Mouse (Mus musculus): ENCODE data around the gene Tex46. TPM values are rescaled to one million over a fixed set of nuclear protein-coding genes. Genes with fewer than 3 reads are reported as not detected.

The Tex46 gene
- polyA plus RNA-seq (2014; fragmentation: Nextera tagmentation; extraction: Ambion mirVana) = not detected in 2 replicates

GRCm38 (mm10) chr4:136610387-136610856 is at the start of gene Tex46:
TSS of gene Tex46 (plus strand) at chr4:136610437.
- no peaks in the 10 kb centered on the region for H3K4me1 ChIP-seq (replicated peaks; ENCODE audit: control insufficient read depth, insufficient read depth, low read length)
- DNase-seq (ENCODE audit: low spot score) (no peak), ATAC-seq (replicated peaks; ENCODE audit: low FRiP score) (no peak)
- H3K36me3 ChIP-seq (ENCODE audit: control insufficient read depth, insufficient read depth, low read length) = no peaks in the 10 kb centered on the region
- 48% methylated on average over 4 of the region's 4 CpGs for WGBS
- no peak within 1 kb of the TSS for H3K27ac ChIP-seq (ENCODE audit: low read depth, low read length)
- H3K27me3 ChIP-seq (replicated peaks; ENCODE audit: control insufficient read depth, insufficient read depth, low read length) = no peaks in the 10 kb centered on the region
- H3K4me2 ChIP-seq = no peak within 1 kb of the TSS
- H3K9ac ChIP-seq (ENCODE audit: low read depth, low read length) = no peak within 1 kb of the TSS
- no peaks in the 10 kb centered on the region for H3K9me3 ChIP-seq (ENCODE audit: control insufficient read depth, low read length)
- H3K4me3 ChIP-seq (ENCODE audit: low read depth, low read length) = no peak within 1 kb of the TSS

DNA sequence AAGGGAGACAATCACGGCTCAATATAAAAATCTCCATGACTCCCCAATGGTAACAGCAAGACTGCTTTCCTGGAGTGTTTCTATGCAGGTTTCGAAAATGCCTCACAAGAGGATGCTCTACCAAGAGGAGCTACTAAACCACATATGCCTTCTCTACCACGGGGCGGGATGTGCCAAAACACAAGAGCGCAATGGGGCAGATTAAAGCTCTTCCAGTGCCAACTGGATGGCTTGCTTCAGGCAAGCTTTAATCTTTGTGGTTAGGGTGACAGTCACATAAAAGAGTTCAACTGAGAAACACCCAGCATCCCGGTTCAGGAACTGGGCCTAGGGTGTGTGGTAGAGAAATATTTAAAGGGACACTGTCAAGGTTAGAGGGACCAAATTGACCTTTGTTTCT is 47.5 kb upstream of the Tex46 start:
- Histone ChIP-seq H3K4me3 (ENCODE audit: low read depth, low read length) (no peak overlapping the region), H3K36me3 (ENCODE audit: control insufficient read depth, insufficient read depth, low read length) (peaks cover 26% of the 10 kb centered on the region; the same call in 1 of the 2 replicates), H3K9me3 (ENCODE audit: control insufficient read depth, low read length) (no peaks in the 10 kb centered on the region), H3K27ac (ENCODE audit: low read depth, low read length) (no peak overlapping the region), H3K9ac (ENCODE audit: low read depth, low read length) (no peak overlapping the region), H3K4me2 (no peak overlapping the region), H3K27me3 (replicated peaks; ENCODE audit: control insufficient read depth, insufficient read depth, low read length) (no peaks in the 10 kb centered on the region), H3K4me1 (replicated peaks; ENCODE audit: control insufficient read depth, insufficient read depth, low read length) (no peaks in the 10 kb centered on the region)
- WGBS = 89% methylated on average over 6 of the region's 6 CpGs
- no peak for DNase-seq (ENCODE audit: low spot score)
- no peak for ATAC-seq (replicated peaks; ENCODE audit: low FRiP score)

DNA sequence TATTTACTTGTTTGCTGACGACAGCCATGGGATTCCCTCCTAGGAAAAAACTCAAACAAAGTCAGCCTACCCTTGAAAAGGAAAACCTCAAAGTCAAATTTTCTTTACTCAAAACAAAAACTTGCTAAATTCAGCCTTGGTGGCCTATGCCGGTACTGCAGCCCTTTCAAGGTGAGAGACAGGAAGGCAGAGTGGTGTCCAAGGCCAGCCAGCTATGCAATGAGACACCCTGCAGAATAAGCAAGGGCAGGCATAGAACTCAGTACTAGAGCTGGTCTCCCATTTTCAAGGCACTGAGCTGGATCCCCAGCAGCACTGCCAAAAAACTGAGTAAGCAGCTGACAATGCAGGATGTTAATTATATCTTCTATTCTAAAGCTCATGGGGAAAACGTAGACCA is 41.6 kb upstream of the Tex46 start:
- 88% methylated on average over 3 of the region's 3 CpGs for WGBS
- ATAC-seq (replicated peaks; ENCODE audit: low FRiP score) (no peak), DNase-seq (ENCODE audit: low spot score) (no peak)
- Histone ChIP-seq H3K4me3 (ENCODE audit: low read depth, low read length) (no peak overlapping the region), H3K4me1 (replicated peaks; ENCODE audit: control insufficient read depth, insufficient read depth, low read length) (no peaks in the 10 kb centered on the region; the same call in 1 of the 2 replicates), H3K27me3 (replicated peaks; ENCODE audit: control insufficient read depth, insufficient read depth, low read length) (no peaks in the 10 kb centered on the region), H3K36me3 (ENCODE audit: control insufficient read depth, insufficient read depth, low read length) (peaks cover 17% of the 10 kb centered on the region; the same call in 1 of the 2 replicates), H3K4me2 (no peak overlapping the region), H3K27ac (ENCODE audit: low read depth, low read length) (no peak overlapping the region), H3K9ac (ENCODE audit: low read depth, low read length) (no peak overlapping the region), H3K9me3 (ENCODE audit: control insufficient read depth, low read length) (no peaks in the 10 kb centered on the region)

DNA sequence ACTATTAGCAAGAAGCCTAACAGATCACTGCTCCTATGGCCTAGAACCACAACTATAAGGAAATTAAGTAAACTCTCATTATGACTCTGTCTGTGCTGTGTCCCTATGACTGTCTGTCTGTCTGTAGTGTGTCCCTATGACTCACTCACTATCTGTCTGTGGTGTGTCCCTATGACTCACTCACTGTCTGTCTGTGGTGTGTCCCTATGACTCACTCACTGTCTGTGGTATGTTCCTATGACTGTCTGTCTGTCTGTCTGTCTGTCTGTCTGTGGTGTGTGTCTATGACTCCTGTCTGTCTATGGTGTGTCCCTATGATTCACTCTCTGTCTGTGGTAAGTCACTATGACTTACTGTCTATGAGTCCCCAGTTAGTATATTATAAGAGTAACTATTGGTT is 40.2 kb upstream of the Tex46 start:
- Histone ChIP-seq H3K4me2 (no peak overlapping the region), H3K36me3 (ENCODE audit: control insufficient read depth, insufficient read depth, low read length) (peaks cover 12% of the 10 kb centered on the region; the same call in 1 of the 2 replicates), H3K9ac (ENCODE audit: low read depth, low read length) (no peak overlapping the region), H3K4me1 (replicated peaks; ENCODE audit: control insufficient read depth, insufficient read depth, low read length) (no peaks in the 10 kb centered on the region; the same call in 1 of the 2 replicates), H3K4me3 (ENCODE audit: low read depth, low read length) (no peak overlapping the region), H3K9me3 (ENCODE audit: control insufficient read depth, low read length) (no peaks in the 10 kb centered on the region), H3K27ac (ENCODE audit: low read depth, low read length) (no peak overlapping the region), H3K27me3 (replicated peaks; ENCODE audit: control insufficient read depth, insufficient read depth, low read length) (no peaks in the 10 kb centered on the region)
- ATAC-seq (replicated peaks; ENCODE audit: low FRiP score) (no peak), DNase-seq (ENCODE audit: low spot score) (no peak)

DNA sequence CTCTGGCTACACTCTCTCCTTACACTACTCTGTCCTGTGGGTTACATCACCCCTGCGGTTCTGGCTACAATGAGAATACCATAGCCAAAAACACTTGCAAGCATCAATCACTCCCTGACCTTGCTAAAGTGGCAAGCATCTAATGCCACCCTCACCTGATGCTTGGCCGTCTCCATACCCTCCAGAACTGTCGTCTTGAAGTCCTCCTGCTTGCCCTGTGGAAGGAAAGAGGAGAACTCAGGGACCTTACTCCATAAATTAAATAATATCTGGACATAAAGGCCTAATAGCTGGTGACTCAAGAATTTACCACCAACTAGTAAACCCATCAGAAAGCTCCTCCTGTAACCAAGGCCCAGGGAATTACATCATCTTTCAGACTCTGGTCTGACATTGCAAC is 28.4 kb upstream of the Tex46 start:
- Histone ChIP-seq H3K9ac (ENCODE audit: low read depth, low read length) (no peak overlapping the region), H3K27ac (ENCODE audit: low read depth, low read length) (no peak overlapping the region), H3K27me3 (replicated peaks; ENCODE audit: control insufficient read depth, insufficient read depth, low read length) (no peaks in the 10 kb centered on the region), H3K9me3 (ENCODE audit: control insufficient read depth, low read length) (no peaks in the 10 kb centered on the region), H3K36me3 (ENCODE audit: control insufficient read depth, insufficient read depth, low read length) (no peaks in the 10 kb centered on the region), H3K4me1 (replicated peaks; ENCODE audit: control insufficient read depth, insufficient read depth, low read length) (peaks cover under 1% of the 10 kb centered on the region), H3K4me2 (no peak overlapping the region), H3K4me3 (ENCODE audit: low read depth, low read length) (no peak overlapping the region)
- WGBS = 88% methylated on average over 3 of the region's 3 CpGs
- no peak for DNase-seq (ENCODE audit: low spot score)
- ATAC-seq (replicated peaks; ENCODE audit: low FRiP score) = no peak

- Histone ChIP-seq H3K4me3 (ENCODE audit: low read depth, low read length) (no peak overlapping the region), H3K36me3 (ENCODE audit: control insufficient read depth, insufficient read depth, low read length) (no peaks in the 10 kb centered on the region; the same call in 1 of the 2 replicates), H3K27ac (ENCODE audit: low read depth, low read length) (peak overlapping the region; percentile 52; the same call in 1 of the 2 replicates), H3K4me2 (peak overlapping the region; percentile 47), H3K27me3 (replicated peaks; ENCODE audit: control insufficient read depth, insufficient read depth, low read length) (no peaks in the 10 kb centered on the region), H3K4me1 (replicated peaks; ENCODE audit: control insufficient read depth, insufficient read depth, low read length) (peaks cover 14% of the 10 kb centered on the region), H3K9ac (ENCODE audit: low read depth, low read length) (no peak overlapping the region), H3K9me3 (ENCODE audit: control insufficient read depth, low read length) (no peaks in the 10 kb centered on the region)
- DNase-seq (ENCODE audit: low spot score) (no peak), ATAC-seq (replicated peaks; ENCODE audit: low FRiP score) (peak; percentile 53; the same call in 1 of the 2 replicates)
- 81% methylated on average over 4 of the region's 4 CpGs for WGBS
Observed at GRCm38 (mm10) chr4:136587221-136587827, 22.9 kb upstream of the Tex46 start.

DNA sequence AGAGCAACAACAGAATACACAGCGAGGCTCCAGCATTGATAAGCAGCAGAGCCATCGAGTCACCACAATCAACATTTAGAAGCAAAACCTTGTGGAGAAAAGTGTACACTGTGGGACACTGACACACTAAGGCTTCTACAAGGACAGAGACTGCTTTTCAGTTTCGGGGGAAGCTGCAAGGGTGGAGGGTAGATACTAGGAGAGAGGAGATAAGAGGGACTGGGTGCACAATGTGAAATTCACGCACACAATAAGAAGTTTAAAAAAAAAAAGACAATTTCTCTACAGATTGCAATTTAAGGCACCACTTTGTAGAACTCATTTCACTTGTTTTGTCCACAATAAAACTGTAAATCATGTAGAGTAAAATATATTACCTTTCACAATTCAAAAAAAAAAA is 22.2 kb upstream of the Tex46 start:
- H3K27ac ChIP-seq (ENCODE audit: low read depth, low read length) = peak overlapping the region; percentile 52; the same call in 1 of the 2 replicates
- 40% methylated on average over 4 of the region's 4 CpGs for WGBS
- no peaks in the 10 kb centered on the region for H3K9me3 ChIP-seq (ENCODE audit: control insufficient read depth, low read length)
- peak overlapping the region; percentile 47 for H3K4me2 ChIP-seq
- ATAC-seq (replicated peaks; ENCODE audit: low FRiP score) = peak; percentile 79
- H3K4me1 ChIP-seq (replicated peaks; ENCODE audit: control insufficient read depth, insufficient read depth, low read length) = peaks cover 19% of the 10 kb centered on the region
- no peak for DNase-seq (ENCODE audit: low spot score)
- H3K4me3 ChIP-seq (ENCODE audit: low read depth, low read length) = no peak overlapping the region
- H3K36me3 ChIP-seq (ENCODE audit: control insufficient read depth, insufficient read depth, low read length) = peaks cover 4% of the 10 kb centered on the region; the same call in 1 of the 2 replicates
- no peak overlapping the region for H3K9ac ChIP-seq (ENCODE audit: low read depth, low read length)
- no peaks in the 10 kb centered on the region for H3K27me3 ChIP-seq (replicated peaks; ENCODE audit: control insufficient read depth, insufficient read depth, low read length)

DNA sequence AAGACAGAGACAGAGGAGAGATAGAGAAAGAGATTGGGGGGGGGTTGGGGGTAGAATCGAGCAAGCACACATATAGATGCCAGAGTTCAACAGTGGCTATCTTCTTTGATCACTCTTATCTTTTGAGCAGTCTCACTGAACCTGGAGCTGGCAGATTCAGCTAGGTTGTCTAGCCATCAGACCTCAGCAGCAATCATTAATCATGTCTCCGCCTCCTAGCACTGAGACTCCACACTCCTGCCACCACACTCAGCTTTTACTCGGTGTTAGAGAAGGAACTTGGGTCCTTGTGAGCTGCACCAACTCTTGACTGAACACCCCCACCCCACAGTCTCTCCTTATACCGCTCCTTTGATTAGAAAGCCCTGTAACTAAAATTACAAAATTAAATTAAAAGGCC is 18.1 kb upstream of the Tex46 start:
- Histone ChIP-seq H3K9ac (ENCODE audit: low read depth, low read length) (no peak overlapping the region), H3K27me3 (replicated peaks; ENCODE audit: control insufficient read depth, insufficient read depth, low read length) (no peaks in the 10 kb centered on the region), H3K36me3 (ENCODE audit: control insufficient read depth, insufficient read depth, low read length) (peaks cover 4% of the 10 kb centered on the region; the same call in 1 of the 2 replicates), H3K4me1 (replicated peaks; ENCODE audit: control insufficient read depth, insufficient read depth, low read length) (peaks cover 16% of the 10 kb centered on the region), H3K4me3 (ENCODE audit: low read depth, low read length) (no peak overlapping the region), H3K27ac (ENCODE audit: low read depth, low read length) (no peak overlapping the region), H3K9me3 (ENCODE audit: control insufficient read depth, low read length) (no peaks in the 10 kb centered on the region), H3K4me2 (no peak overlapping the region; the same call in 1 of the 2 replicates)
- ATAC-seq (replicated peaks; ENCODE audit: low FRiP score) (no peak; the same call in 1 of the 2 replicates), DNase-seq (ENCODE audit: low spot score) (no peak)
- WGBS = 40% methylated on average over 4 of the region's 4 CpGs

DNA sequence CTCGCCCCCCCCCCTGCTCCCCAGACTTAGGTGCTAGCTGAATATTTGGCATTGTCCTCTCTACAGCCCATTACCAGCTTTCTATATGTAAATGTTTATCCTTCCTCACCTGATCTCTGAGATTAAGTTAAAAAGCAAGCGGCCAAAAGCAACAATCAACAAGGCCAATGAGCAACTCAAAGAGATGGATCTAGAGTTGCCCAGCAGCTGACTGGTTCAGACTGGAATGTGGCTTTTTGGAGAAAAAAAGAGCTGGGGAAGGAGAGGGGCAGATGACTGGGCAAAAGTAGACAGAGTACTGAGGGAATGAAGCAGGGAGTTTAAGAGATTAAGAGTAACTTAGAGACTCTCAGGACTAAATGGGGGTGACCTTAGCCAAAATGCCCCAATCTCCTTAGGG is 16.2 kb upstream of the Tex46 start:
- H3K4me2 ChIP-seq = no peak overlapping the region
- H3K9ac ChIP-seq (ENCODE audit: low read depth, low read length) = no peak overlapping the region
- 83% methylated on average over 2 of the region's 2 CpGs for WGBS
- no peak overlapping the region for H3K27ac ChIP-seq (ENCODE audit: low read depth, low read length)
- peaks cover 4% of the 10 kb centered on the region; the same call in 1 of the 2 replicates for H3K36me3 ChIP-seq (ENCODE audit: control insufficient read depth, insufficient read depth, low read length)
- H3K4me1 ChIP-seq (replicated peaks; ENCODE audit: control insufficient read depth, insufficient read depth, low read length) = peaks cover 10% of the 10 kb centered on the region; the same call in 1 of the 2 replicates
- H3K9me3 ChIP-seq (ENCODE audit: control insufficient read depth, low read length) = no peaks in the 10 kb centered on the region
- no peak for ATAC-seq (replicated peaks; ENCODE audit: low FRiP score)
- no peaks in the 10 kb centered on the region for H3K27me3 ChIP-seq (replicated peaks; ENCODE audit: control insufficient read depth, insufficient read depth, low read length)
- DNase-seq (ENCODE audit: low spot score) = no peak
- H3K4me3 ChIP-seq (ENCODE audit: low read depth, low read length) = no peak overlapping the region

Measured in liver, embryonic 11.5 days (tissue).